Comparison of ENCODE assay signal across 36 mouse cellular contexts in the genomic region with DNA sequence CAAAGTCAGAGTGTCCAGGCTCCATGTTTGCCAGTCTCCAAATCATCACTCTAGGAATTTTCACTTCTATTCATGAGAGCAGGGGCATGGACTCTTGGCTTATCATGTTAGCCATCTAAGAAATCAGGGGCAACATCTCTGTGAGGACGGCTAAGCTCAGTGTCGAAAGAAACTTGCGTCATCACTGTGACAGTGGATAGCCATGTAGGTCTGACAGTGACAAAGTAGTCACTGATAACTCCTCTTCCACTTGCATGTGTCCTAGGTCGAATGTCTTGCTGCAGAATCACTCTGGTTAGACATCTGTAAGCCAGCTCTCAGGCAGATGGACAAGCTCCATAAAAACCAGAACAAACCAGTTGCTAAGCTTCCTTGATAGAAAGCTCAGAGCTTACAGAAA. TPM values are rescaled to one million over a fixed set of nuclear protein-coding genes. Genes with fewer than 3 reads are reported as not detected.
DNase-seq lines count a peak whose midpoint lies in the region; ATAC-seq and TF ChIP-seq lines count a peak whose summit lies in the region.
"Had no signal": no experiment of that assay in that cellular context is flagged by ENCODE, and none has a peak within 500 bp of the region (broad histone marks: within the 10 kb centered on the region; RNA-seq: fewer than 3 reads in every experiment).

No protein-coding gene starts in this region.

- peaks cover 9% of the 10 kb centered on the region for H3K4me1 ChIP-seq in lung, embryonic 14.5 days (ENCODE audit: insufficient read depth)
- H3K4me1 ChIP-seq: embryonic facial prominence, embryonic 12.5 days; forebrain, embryonic 10.5 days; forebrain, embryonic 15.5 days; heart, embryonic 12.5 days; neural tube, embryonic 15.5 days had no signal

- no peak overlapping the region for H3K9ac ChIP-seq in lung, embryonic 14.5 days
- H3K9ac ChIP-seq: embryonic facial prominence, embryonic 12.5 days; forebrain, embryonic 15.5 days; heart, embryonic 12.5 days; hindbrain, embryonic 14.5 days; neural tube, embryonic 15.5 days had no signal

- H3K36me3 ChIP-seq in lung, embryonic 14.5 days (ENCODE audit: insufficient read depth), result no peaks in the 10 kb centered on the region
- H3K36me3 ChIP-seq: embryonic facial prominence, embryonic 12.5 days; forebrain, embryonic 10.5 days; forebrain, embryonic 15.5 days; heart, embryonic 12.5 days; neural tube, embryonic 15.5 days had no signal

- no peak for TF ChIP-seq CTCF in lung, embryonic 14.5 days (IDR thresholded peaks at IDR 0.05; ENCODE audit: low read depth)

- peak; percentile 12 for DNase-seq in embryo, embryonic 10.5 days (ENCODE audit: low spot score)
- no peak for DNase-seq in embryo, embryonic 11 days
- DNase-seq in lung, embryonic 14.5 days, result no peak
- no peak for DNase-seq in lung, postnatal 25 days (ENCODE audit: low spot score)
- DNase-seq in adrenal gland, postnatal 10 days, result peak; percentile 58
- peak; percentile 48 to 71 for DNase-seq in adrenal gland, postnatal 36 days
- no peak for DNase-seq in right cerebral cortex, postnatal 10 days (ENCODE audit: low spot score in 2 of 2)
- DNase-seq: cerebellum, adult 8-10 months; cerebellum, postnatal 25 days; gastrocnemius, postnatal 36 days; heart, adult 2 months; kidney, adult 9 months; kidney, postnatal 10 days; layer of hippocampus, postnatal 36 days; left cerebral cortex, postnatal 4 days; lung, adult 18-20 months; midbrain, embryonic 14.5 days; right cerebral cortex, adult 18-20 months; right cerebral cortex, postnatal 4 days; thymus, adult 2 months; thymus, postnatal 36 days had no signal

- no peak overlapping the region for H3K4me2 ChIP-seq in lung, embryonic 14.5 days
- H3K4me2 ChIP-seq: embryonic facial prominence, embryonic 12.5 days; forebrain, embryonic 15.5 days; heart, embryonic 12.5 days; hindbrain, embryonic 14.5 days; neural tube, embryonic 15.5 days had no signal

- WGBS in lung, embryonic 14.5 days, result 18% methylated on average over 4 of the region's 4 CpGs

- ATAC-seq in lung, embryonic 14.5 days (ENCODE audit: insufficient read depth), result no peak
- ATAC-seq: CD4-positive, CD25-positive, alpha-beta regulatory T cell, adult 4 months; forebrain, embryonic 15.5 days; intestine, postnatal 0 days had no signal

- H3K9me3 ChIP-seq in lung, embryonic 14.5 days (ENCODE audit: low read depth, low read length), result no peaks in the 10 kb centered on the region
- H3K9me3 ChIP-seq: embryonic facial prominence, embryonic 12.5 days; forebrain, embryonic 10.5 days; forebrain, embryonic 15.5 days; heart, embryonic 12.5 days; neural tube, embryonic 15.5 days had no signal

- peak overlapping the region; percentile 37; the same call in 1 of the 2 replicates for H3K27ac ChIP-seq in lung, embryonic 14.5 days (ENCODE audit: low read depth)
- H3K27ac ChIP-seq: embryonic facial prominence, embryonic 12.5 days; forebrain, embryonic 10.5 days; forebrain, embryonic 15.5 days; heart, adult 2 months; hindbrain, embryonic 14.5 days; macrophage; neural tube, embryonic 15.5 days had no signal

- no peaks in the 10 kb centered on the region for H3K27me3 ChIP-seq in lung, embryonic 14.5 days (ENCODE audit: insufficient read depth, low read length)
- H3K27me3 ChIP-seq: embryonic facial prominence, embryonic 12.5 days; forebrain, embryonic 15.5 days; heart, embryonic 12.5 days; neural tube, embryonic 15.5 days had no signal

- H3K4me3 ChIP-seq in lung, embryonic 14.5 days (ENCODE audit: low read depth, low read length), result no peak overlapping the region
- H3K4me3 ChIP-seq: embryonic facial prominence, embryonic 12.5 days; forebrain, embryonic 10.5 days; forebrain, embryonic 15.5 days; heart, adult 2 months; heart, embryonic 12.5 days; neural tube, embryonic 15.5 days had no signal

RNA-seq across cellular contexts. Expression of gene Adh1, which starts 1.8 kb away (rescaled TPM):
- 883 and 968 TPM in 2 replicates for polyA plus RNA-seq in lung, embryonic 14.5 days (2014; fragmentation: Nextera tagmentation; extraction: Ambion mirVana)
- total RNA-seq in adrenal gland, postnatal 10 days (2021), result 1,000 to 10,000 TPM; 2,760 to 3,266 TPM
- total RNA-seq in adrenal gland, postnatal 36 days (2021), result 1,000 to 10,000 TPM; 2,463 to 7,675 TPM
- total RNA-seq: hematopoietic stem cell, adult 5-6 weeks; megakaryocyte-erythroid progenitor cell, adult 5-6 weeks had no signal
- polyA plus RNA-seq: macrophage had no signal

RNA-seq across cellular contexts. Expression of gene Adh7, which starts 45.0 kb away (rescaled TPM):
- 0.30 and 0.55 TPM in 2 replicates for polyA plus RNA-seq in lung, embryonic 14.5 days (2014; fragmentation: Nextera tagmentation; extraction: Ambion mirVana)
- total RNA-seq in adrenal gland, postnatal 10 days (2021), result 10 to 100 TPM; 10.8 to 23.5 TPM
- total RNA-seq in adrenal gland, postnatal 36 days (2021), result 10 to 100 TPM in 1 of 2 experiments, 1 to 10 TPM in 1; 8.7 to 55.5 TPM
- total RNA-seq: hematopoietic stem cell, adult 5-6 weeks; megakaryocyte-erythroid progenitor cell, adult 5-6 weeks had no signal
- polyA plus RNA-seq: CD4-positive, CD25-positive, alpha-beta regulatory T cell, adult 4 months; forebrain, embryonic 10.5 days; heart, embryonic 12.5 days; heart, postnatal 0 days; large intestine, adult 2 months; macrophage had no signal

RNA-seq across cellular contexts. Expression of gene Adh6a, which starts 50.5 kb away (rescaled TPM):
- polyA plus RNA-seq in lung, embryonic 14.5 days (2014; fragmentation: Nextera tagmentation; extraction: Ambion mirVana), result 0.14 and 0.62 TPM in 2 replicates
- under 1 TPM in 1 of 2 experiments, not detected in 1; 0.21 TPM for total RNA-seq in adrenal gland, postnatal 10 days (2021)
- not detected for total RNA-seq in adrenal gland, postnatal 36 days (2021)
- total RNA-seq: gastrocnemius, adult 18-20 months; gastrocnemius, postnatal 36 days; heart, adult 2 months; hematopoietic stem cell, adult 5-6 weeks; layer of hippocampus, postnatal 36 days; left cerebral cortex, postnatal 4 days; megakaryocyte-erythroid progenitor cell, adult 5-6 weeks had no signal
- polyA plus RNA-seq: CD4-positive, CD25-positive, alpha-beta regulatory T cell, adult 4 months; embryonic facial prominence, embryonic 12.5 days; forebrain, embryonic 10.5 days; forebrain, embryonic 15.5 days; frontal cortex, adult 2 months; heart, adult 2 months; heart, embryonic 12.5 days; heart, postnatal 0 days; hindbrain, embryonic 14.5 days; macrophage; midbrain, embryonic 14.5 days had no signal

Comparison
In these comparisons a context has a peak if more than half of its experiments do, and no peak if none do; other contexts are left out.
1. DNase-seq: peak in embryo, embryonic 10.5 days (single experiment), adrenal gland, postnatal 10 days (single experiment) and adrenal gland, postnatal 36 days (2 of 2); none in embryo, embryonic 11 days (single experiment), lung, embryonic 14.5 days (single experiment), lung, postnatal 25 days (single experiment) and right cerebral cortex, postnatal 10 days (0 of 2).